Mouse (Mus musculus): ENCODE measurements around the gene Pax9.

Pax9 gene

GRCm38 (mm10) chr12:56691427-56692079 is at the start of gene Pax9:
Gene Pax9 (plus strand): TSS chr12:56691767.
- no peak for DNase-seq (ENCODE audit: low read depth, low spot score)

DNA sequence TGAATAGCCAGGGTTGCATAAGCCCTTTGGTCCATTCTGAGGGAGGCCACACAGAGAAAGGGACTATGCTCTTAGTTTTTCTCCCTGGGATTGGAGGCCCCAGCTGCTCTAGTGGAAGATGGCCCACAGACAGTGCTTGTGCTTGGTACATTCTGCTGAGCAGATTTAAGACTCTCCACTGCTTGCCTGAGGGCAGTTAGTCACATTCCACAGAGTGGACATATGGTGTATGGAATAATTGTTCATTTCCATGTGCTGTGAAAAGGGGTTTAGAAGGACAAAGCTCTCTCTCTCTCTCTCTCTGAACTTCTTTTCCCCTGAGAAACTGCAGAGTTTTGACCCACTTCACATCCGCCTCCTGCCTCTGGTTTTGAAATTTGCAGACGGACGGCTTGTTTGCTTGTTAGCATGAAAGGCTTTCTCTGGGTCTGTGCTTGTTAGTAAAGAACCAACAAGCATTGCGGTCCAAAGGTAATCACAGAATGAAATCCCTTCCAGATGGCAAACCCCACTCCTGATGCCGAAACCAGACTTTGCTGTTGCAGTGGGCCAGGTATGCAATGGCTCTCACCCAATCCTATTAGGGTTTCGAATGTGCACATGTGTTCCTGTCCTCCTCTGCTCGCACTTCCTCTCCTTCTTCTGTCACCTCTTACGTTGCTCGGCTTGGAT is 22.0 kb upstream of the Pax9 start:
- no peak for DNase-seq (ENCODE audit: low read depth, low spot score)

DNA sequence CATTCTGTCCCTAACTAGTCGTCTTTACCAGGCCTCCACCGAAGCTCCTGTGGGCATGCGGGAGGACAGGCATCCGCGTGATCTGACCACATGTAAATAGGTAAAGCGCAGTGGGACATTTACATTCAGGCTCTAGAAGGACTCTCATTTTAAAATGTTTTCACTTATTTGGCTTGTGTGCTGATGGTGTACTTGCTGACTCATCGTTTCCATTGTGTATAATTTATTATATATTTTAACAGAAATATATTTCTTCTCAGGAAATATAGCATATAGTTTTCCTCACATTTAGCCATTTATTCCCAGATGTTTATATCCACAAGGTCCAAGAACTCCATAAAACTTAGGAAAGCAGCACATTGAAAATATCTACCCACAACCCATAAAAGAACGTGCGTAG is 20.8 kb upstream of the Pax9 start:
- DNase-seq (ENCODE audit: low read depth, low spot score) = no peak

DNA sequence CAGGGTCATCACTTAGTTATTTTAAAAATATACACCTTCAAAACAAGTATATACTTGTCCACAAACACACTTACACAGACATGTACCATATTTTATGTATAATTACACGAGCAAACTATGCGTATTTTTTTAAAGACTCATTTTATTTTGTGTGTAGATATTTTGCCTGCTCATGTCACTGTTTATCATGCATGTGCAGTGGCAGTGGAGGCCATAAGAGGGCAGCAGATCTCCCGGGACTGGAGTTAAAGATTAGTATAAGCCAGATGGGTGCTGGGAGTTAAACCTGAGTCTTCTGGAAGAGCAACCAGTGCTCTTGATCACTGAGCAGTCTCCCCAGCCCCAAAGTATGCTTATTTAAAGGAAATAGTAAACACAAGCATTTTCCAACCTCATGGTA is 16.8 kb upstream of the Pax9 start:
- DNase-seq (ENCODE audit: low read depth, low spot score) = peak; percentile 39

DNA sequence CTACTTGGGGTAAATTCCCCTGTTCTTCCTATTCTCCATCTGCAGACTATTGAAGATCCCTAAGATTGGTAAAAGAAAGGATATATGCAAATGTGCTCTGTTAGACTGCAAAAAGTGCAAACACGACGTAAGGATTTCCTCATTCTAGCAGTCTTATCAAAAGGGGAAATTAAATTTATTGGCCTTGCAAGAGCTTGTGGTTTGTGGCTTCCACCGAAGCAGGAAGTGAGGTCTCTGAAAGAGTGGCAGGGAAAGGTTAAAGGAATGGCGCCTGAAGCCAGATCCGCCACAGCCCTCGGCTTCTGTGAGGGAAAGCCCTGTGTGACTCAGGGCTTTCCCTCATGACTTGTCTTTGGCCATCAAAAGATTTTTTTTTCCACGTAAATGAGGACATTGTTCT is 13.9 kb upstream of the Pax9 start:
- DNase-seq (ENCODE audit: low read depth, low spot score) = no peak

DNA sequence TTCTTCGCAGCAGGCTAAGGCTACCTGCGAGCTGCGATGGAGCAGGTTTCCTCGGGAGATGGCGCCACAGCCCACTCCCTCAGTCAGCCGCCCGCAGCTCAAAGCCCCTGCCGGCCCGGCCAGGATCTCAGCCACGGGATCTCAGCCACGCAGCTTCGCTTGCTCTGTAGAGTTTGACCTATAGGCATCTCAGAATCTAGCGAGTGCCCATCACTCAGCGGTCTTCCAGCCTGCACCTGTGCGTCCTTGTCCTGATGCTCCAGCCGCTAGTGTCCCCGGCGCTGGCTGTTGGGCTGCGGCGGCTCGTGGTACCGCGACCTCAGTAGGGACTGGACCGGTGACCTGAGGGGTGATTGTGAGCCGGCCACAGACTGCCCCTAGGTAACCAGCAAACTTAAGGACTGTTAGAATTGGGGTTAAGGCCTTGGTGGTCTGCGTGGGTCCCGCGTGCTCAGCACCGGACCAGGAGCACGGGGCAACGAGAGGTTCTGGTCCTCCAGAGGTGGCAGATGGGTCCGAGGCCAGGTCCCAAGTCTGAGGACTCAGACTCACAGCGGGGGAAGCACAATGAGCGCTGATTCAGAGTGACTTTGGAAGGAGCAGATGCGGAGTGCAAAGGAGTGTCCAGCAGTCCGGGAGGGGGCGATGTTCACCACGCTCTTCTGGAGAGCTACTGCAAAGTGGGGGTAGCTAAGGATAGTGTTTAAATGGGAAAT is 10.3 kb upstream of the Pax9 start:
- DNase-seq (ENCODE audit: low read depth, low spot score) = peak; percentile 1

DNA sequence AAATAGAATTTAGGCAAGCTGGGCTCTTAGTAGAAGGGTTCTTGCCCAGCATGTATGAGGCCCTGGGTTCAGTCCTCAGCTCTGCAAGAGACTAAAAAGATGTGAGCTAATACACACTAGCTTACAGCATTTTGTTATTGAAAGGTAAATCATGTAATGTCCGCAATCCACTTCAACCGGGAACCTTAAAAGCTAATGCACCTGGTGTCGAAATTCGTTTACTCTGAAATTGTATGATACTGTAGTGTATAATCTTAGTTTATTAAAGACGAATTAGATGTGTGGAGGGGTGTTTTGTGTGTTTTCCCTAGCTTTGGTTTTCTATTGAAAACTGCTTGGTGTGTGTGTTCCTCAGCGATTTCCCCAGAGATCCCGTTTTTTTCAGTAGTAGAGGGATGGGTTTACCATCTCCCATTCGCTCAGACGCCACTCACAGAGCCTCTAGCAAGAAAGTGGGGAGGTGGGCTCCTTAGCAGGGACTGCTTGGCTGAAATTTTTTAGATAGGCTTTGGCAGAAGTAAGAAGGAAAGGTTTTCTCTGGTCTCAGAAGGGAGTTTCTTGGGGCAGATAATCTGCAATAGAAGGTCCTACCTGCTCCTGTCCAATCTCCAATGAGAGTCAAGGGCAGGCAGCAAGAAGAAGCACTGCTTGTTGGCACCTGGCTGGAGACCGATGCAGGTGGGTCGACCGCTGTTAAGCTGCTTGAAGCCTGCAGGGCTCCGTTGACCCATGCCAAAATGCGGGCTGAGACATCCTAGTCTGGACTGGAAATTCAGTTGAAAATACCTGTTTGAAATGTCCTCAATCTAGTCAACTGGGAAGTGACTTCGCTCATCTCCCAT is 3.7 kb upstream of the Pax9 start:
- DNase-seq (ENCODE audit: low read depth, low spot score) = no peak

DNA sequence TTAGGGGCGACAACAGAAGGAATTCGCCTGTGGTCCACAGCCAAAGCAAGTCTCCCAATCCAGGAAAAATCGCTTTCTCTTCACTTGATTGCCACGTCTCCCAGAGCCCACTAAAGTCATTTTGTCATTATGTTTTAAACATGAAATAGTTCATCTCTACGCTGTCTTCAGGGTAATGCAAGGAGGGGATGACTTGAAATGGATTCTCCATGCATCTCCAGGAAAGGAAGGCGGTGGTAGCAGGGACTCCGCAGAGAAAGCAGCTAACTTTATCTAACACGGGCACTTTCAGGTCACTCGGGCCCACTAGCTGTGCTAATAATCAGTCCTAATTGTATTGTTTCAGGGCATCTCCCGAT is 3.1 kb upstream of the Pax9 start:
- no peak for DNase-seq (ENCODE audit: low read depth, low spot score)

GRCm38 (mm10) chr12:56688920-56689319 is 2.6 kb upstream of the Pax9 start:
- DNase-seq (ENCODE audit: low read depth, low spot score) = no peak

DNA sequence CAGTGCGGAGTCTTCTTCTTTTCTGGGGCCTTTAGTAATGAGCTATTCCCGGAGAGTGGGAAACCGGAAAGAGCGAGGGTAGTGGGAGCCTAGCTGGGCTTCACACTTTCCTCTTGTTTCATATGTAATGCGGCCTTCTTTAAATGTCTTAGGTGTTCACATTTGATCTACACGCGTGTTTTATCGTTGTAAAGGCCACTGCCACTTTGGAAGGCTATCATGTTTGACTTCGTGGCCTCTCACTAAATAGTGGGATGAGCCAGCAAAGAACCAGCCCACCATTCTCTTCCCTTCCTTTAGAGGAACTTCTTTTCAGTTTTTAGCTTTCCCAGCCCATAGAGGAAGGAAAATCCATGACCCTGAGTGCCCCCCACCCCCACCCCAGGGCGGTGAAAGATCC is 2.2 kb upstream of the Pax9 start:
- no peak for DNase-seq (ENCODE audit: low read depth, low spot score)

GRCm38 (mm10) chr12:56689736-56690135 is 1.8 kb upstream of the Pax9 start:
- DNase-seq (ENCODE audit: low read depth, low spot score) = no peak

DNA sequence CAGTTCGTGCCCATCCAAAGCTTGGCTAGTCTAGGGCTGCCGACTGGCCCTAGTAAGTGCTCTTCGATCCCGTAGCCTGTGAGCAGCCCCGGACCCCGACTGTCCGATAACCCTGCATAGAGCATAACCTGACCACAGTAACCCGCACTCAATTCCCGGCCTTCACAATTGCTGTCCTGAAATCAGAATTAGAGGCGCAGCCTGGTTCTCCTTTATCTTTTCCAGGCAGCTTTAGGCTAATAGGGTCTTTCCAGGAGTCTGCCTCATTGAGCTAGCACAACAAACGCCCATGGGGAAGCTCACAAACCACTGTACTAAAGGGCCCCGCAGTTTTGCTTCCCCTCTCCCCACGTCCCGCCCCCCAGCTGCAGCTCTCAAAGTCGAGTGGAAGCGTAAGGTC is 1.2 kb upstream of the Pax9 start:
- DNase-seq (ENCODE audit: low read depth, low spot score) = no peak

GRCm38 (mm10) chr12:56691001-56691400 is 566 bp upstream of the Pax9 start:
- DNase-seq (ENCODE audit: low read depth, low spot score) = no peak

DNA sequence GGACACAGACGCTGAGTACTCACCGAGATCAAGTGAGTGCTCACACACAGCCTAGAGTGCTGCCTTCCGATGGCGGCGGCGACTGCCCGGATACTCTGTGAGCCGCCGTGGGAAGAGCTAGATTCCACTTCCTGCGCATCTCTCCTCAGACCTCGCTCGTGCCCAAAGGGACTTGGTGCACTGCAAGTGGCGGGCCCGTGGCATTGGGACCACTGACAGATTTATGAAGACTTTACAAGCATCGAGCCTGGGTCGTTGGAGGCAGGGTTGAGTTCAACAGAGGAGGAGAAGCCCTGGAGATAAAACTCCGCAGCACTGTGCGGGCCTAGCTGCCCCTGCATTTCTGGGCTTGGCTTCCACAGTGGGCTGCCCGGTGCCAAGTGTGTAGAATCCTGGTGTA is 969 bp downstream of the Pax9 start:
- DNase-seq (ENCODE audit: low read depth, low spot score) = no peak

DNA sequence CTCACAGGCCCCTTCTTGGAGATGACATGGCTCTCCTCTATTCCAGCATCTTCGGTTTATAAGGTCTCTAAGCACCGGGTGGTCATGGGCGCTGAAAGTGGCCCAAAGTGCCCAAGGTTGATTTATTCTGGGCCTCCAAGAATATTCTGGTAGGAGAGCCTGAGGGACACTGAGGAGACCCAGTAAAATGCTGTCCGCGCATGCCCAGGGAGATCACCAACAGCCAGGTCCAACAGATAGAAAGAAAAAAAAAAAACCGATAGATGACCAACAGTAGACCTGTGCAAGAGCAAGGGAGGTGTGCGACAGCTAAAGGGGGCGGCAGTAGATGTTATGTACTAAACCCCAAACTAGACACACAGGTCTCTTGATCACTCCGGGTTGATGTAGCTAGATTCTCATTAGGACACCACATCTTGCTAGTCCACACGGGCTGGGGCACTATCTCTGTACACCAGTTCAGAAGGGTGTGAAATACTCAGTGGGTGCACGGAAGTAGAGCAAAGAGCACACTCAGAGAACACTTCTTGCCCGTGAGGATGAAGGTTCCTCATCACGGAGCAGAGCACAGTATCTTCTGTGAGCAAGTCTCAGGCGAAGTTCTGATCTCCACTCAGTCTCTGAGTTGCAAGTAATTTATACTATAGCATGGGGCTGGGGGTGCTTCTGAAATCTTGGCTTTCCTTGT is 2.0 kb downstream of the Pax9 start:
- no peak for DNase-seq (ENCODE audit: low read depth, low spot score)

DNA sequence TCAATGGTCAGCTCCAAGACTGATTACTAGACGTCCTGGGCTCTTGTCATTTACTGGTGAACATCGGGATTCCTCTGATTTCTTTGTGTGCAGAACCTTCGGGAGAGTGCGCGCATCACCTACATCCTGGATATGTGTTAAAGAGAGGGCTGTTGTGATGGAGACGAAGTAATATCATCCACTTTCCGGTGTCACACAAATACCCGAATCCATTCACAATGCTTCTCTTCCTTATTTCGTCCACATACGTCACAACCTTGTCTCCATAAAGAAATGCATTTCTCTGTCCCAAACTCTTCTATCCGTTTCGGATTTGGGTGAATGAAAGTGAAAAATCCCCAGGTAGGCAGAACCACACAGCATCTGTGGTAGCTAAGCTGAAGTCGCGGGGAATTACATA is 2.8 kb downstream of the Pax9 start:
- no peak for DNase-seq (ENCODE audit: low read depth, low spot score)

DNA sequence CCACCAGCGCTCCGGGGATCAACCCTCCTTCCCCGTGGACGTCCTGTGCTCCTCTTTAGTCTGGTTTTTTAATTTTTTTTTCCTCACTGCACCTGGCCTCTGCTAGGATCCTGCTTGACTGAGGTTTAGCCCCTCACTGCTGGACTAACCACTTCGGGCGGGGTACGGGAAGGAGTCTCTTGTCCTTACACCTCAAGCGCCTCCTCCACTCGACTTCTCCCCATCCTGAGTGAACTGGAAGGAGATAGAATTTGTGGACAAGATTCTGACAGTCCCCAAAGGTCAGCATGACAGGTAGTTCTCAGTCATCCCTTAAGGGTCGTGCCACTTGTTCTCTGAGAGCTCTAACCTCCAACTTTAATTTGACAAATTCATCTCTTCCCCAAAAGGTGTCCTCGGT is 3.4 kb downstream of the Pax9 start:
- DNase-seq (ENCODE audit: low read depth, low spot score) = no peak

- no peak for DNase-seq (ENCODE audit: low read depth, low spot score)
These were observed 4.0 kb downstream of the Pax9 start for GRCm38 (mm10) chr12:56695358-56696173.

- DNase-seq (ENCODE audit: low read depth, low spot score) = no peak
These were observed 4.8 kb downstream of the Pax9 start for GRCm38 (mm10) chr12:56696174-56697010.

Measured in 3T3-L1 (cell line).